Mouse (Mus musculus): ENCODE data around the gene Mllt10. TPM values are rescaled to one million over a fixed set of nuclear protein-coding genes. Genes with fewer than 3 reads are reported as not detected.
"Not testable (repeated sequence)": the region's sequence is repeated elsewhere in the genome, so short reads cannot be mapped to it uniquely, and the experiment has no call there.

Gene Mllt10
- total RNA-seq, 1 experiment from 2014 or later: 95.8 TPM

DNA sequence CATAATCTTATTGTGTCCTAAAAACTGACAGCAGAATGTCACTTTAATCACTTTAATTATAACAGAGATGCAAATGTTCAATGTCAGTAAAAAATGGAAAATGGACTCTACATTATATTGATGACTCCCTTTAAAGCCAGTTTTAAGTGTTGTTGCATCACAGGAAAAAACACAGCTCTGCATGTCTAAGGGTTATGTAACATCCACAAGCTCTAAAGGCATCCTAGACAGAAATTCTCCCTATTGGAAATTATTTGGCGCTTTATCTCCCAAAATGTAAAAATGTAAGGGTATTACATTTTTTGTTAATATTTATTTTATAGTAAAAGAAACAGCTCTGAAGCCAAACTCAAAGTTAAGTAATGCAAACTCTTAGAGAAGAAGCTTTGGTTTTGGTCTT is 4.9 kb downstream of the Mllt10 start:
- no peak for ATAC-seq (replicated peaks in 1 of 2; ENCODE audit: insufficient read depth in 1 of 2, low FRiP score in 2 of 2, low TSS enrichment in 1 of 2, low read depth in 1 of 2, poor library complexity in 2 of 2, severe bottlenecking in 2 of 2)

DNA sequence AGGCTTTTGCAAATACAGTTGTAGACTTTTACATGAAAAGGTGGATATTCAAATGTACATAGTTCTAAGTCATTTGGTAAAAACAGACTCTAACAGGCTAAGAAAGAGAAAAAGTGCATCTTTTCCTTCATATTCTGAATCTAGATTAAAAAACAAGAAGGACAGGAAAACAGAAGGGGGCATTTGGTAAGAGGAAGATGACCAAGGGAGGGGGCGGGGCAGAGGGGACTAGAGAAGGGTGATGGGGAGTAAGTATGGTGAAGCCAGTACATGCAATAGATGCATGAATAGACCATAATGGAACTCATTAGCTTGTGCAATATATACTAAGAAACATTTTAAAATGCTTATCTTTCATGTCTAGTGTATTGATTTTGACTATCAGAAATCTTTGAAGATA is 5.4 kb downstream of the Mllt10 start:
- no peak for ATAC-seq (replicated peaks in 1 of 2; ENCODE audit: insufficient read depth in 1 of 2, low FRiP score in 2 of 2, low TSS enrichment in 1 of 2, low read depth in 1 of 2, poor library complexity in 2 of 2, severe bottlenecking in 2 of 2)

DNA sequence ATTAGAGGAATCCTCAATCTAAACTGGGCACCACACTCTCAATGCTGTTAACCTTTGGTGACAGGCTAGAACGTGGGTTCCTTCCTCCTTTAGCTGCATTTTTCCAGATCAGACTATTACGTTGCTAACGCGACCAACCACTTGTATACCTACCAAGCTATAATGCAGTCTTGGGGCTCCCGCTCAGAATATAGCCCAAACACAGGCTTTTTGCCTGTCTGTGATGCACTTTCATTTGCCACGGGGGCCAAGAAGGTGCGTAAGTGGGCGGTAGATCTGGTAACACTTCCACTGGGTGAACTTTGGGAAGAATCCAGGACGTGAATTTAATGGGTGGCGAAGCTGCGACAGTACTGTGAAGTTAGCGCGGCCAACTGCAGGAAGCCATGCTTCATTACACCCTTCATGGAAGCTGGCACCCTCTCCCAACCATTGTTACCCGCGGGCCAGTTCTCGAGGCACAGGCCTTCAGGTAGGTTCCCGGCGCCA is 8.8 kb downstream of the Mllt10 start:
- peak; percentile 46 to 65 for ATAC-seq (replicated peaks in 1 of 2; ENCODE audit: insufficient read depth in 1 of 2, low FRiP score in 2 of 2, low TSS enrichment in 1 of 2, low read depth in 1 of 2, poor library complexity in 2 of 2, severe bottlenecking in 2 of 2)

DNA sequence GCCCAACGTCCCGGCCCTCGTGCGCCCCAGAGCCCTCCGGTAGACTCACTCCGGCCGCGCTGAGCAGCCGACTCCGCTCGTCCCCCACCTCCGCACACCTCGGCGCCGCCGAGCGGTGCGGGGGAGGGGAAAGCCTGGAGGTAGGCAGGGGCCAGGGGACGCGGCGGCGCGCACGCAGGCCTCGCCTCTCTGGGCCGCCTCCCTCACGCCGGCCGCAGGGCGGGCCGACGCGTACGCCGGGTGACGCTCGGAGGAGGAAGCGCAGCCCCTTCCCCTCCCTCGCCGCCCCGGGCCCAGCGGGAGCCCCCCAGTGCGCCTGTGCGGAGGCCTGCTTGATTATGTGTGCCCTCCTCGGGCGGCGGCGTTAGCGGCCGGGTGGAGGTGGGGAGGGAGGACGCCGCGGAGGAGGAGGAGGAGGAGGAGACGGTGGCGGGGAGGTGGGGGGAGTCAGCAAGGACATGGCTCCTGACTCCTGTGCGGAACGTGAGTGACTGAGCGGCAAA is 9.4 kb downstream of the Mllt10 start:
- ATAC-seq (replicated peaks in 1 of 2; ENCODE audit: insufficient read depth in 1 of 2, low FRiP score in 2 of 2, low TSS enrichment in 1 of 2, low read depth in 1 of 2, poor library complexity in 2 of 2, severe bottlenecking in 2 of 2): peak; percentile 74 to 77

DNA sequence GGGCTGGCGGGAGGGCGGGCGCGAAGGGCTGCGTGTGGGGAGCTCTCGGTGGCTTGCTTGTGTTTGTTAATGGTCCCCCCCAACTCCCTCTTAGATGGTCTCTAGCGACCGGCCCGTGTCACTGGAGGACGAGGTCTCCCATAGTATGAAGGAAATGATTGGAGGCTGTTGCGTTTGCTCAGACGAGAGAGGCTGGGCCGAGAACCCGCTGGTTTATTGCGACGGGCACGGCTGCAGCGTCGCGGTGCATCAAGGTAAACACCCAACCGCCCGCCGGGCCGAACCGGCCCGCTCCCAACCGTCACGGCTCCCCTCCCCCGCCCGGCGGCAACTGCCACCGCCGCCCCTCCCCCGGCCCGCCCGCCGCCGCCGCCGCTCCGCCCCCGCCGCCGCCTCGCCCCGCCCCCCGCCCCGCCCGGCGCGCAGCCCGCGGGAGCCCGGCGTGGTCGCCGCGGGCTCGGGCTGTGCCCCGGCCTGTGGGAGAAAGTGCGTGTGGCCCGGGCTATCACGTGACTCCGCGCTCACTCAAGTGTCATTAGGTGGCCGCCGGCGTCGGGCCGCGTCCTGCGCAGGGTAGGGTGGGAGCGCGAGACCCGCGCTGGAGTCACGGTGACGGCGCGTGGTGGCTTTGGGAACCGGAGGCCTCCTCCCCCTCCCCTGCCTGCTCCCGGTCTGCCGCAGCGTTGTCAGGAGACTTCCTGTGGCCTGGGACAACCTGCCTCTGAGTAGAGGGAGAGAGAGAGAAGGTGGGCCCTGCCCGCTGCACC is 10.1 kb downstream of the Mllt10 start:
- ATAC-seq (replicated peaks in 1 of 2; ENCODE audit: insufficient read depth in 1 of 2, low FRiP score in 2 of 2, low TSS enrichment in 1 of 2, low read depth in 1 of 2, poor library complexity in 2 of 2, severe bottlenecking in 2 of 2): peak; percentile 27 to 56; a peak in 3 of 4 replicates

DNA sequence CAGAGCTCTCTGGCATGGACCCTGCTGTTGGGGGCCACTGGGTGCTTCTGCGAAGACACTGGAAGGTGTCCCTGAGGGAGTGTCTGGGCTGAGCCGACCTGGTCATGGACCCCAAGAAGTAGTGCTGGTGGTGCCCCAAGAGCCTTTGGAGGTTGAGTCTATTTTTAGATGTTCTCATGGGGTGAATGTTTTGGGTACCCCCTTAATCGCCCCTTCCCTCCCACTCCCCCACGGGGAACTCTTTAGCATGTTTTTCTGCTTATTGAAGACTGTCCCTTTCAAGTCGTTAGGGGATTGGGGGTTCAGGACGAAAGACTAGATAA is 10.6 kb downstream of the Mllt10 start:
- no peak for ATAC-seq (replicated peaks in 1 of 2; ENCODE audit: insufficient read depth in 1 of 2, low FRiP score in 2 of 2, low TSS enrichment in 1 of 2, low read depth in 1 of 2, poor library complexity in 2 of 2, severe bottlenecking in 2 of 2)

DNA sequence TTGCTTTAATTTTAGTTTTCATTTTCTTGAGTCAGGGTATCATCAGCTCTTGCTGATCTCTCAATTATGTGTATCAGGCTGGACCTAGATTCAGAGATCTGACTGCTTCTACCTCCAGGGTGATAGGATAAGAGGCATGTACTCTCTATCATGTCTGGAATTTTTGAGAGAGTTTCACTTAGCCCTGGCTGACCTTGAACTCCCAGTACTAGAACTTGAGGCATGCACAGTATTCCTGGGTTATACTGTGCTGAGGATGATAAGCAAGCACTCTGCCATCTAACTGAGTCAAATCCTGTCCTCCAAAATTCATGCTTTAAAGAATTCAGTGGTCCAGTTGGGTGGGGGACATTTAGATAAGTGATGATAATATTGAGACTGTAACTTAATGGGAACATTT is 11.4 kb downstream of the Mllt10 start:
- ATAC-seq (replicated peaks in 1 of 2; ENCODE audit: insufficient read depth in 1 of 2, low FRiP score in 2 of 2, low TSS enrichment in 1 of 2, low read depth in 1 of 2, poor library complexity in 2 of 2, severe bottlenecking in 2 of 2): no peak

DNA sequence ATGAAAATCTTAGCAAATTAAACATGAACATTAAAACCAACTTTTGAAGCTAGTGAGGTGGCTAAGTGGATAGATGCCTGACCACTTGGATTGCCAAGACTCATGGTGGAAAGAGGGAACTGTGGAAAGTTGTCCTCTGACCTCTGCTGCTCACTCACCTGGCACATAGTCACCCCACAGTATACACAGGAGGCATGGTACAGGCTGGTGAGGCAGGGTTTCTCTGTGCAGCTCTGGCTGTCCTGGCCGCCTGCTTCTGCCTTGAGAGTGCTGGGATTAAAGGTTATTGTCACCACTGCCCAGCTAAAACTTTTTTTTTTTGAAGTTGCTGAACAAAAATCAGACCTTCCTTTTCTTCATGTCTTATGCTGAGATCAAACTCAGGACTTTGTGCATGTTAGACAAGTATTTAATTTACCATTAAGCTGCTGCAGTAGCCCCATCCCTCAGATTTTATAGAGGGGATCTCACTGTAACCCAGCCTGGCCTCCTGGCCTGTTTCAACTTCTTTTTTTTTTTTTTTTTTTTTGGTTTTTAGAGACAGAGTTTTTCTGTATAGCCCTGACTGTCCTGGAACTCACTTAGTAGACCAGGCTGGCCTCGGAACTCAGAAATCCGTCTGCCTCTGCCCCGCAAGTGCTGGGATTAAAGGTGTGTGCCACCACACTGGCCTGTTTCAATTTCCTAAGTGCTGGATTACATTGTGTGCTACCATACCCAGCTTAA is 13.2 kb downstream of the Mllt10 start:
- ATAC-seq (replicated peaks in 1 of 2; ENCODE audit: insufficient read depth in 1 of 2, low FRiP score in 2 of 2, low TSS enrichment in 1 of 2, low read depth in 1 of 2, poor library complexity in 2 of 2, severe bottlenecking in 2 of 2): no peak

DNA sequence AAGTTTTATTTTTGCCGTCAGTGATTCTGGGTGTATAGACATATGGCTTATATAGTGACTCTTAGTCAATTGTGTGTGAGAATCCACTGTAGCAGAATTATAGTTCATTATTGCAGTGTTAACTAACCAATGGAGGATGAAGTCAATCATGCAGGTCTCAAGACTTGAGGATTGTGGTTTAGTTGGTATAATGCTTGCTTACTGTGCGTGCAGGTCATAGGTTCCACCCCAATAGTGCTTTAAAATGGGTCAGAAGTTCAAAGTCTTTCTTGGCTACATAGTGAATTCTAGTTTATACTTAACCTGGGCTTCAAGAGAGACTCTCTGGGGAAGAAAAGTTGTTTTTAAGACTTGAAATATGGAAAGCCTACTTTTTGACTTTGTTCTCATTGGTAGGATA is 16.9 kb downstream of the Mllt10 start:
- ATAC-seq (replicated peaks in 1 of 2; ENCODE audit: insufficient read depth in 1 of 2, low FRiP score in 2 of 2, low TSS enrichment in 1 of 2, low read depth in 1 of 2, poor library complexity in 2 of 2, severe bottlenecking in 2 of 2): no peak

DNA sequence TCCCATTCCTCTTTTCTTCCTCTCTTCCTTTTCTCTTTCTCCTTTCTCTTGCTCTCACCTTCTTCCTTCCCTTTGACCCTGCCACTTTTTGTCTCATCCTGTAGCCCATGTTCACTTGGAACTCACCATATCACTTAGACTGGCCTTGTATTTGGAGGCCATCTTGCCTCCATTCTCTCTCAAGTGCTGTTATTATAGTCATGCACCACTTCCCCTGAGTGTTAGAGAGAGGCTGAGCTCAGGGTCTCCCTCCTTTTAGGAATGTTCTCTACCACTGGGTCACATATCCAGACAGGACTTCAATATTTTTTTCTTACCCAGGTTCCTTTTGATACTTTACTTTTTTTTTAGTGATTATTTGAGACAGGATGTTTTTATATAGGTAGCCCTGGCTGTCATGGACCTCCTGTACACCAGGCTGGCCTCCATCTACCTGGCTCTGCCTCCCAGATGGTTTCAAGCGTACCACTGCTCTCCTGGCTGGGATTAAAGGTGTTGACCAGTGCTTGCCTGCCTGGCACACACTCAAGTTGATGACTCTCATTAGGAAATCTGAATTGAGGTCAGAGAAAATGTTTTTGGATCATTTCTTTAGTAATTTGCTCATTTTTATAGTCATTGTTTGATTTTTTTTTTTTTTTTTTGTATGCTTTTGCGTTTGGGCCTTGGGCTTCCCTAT is 25.3 kb downstream of the Mllt10 start:
- ATAC-seq (replicated peaks in 1 of 2; ENCODE audit: insufficient read depth in 1 of 2, low FRiP score in 2 of 2, low TSS enrichment in 1 of 2, low read depth in 1 of 2, poor library complexity in 2 of 2, severe bottlenecking in 2 of 2): no peak

DNA sequence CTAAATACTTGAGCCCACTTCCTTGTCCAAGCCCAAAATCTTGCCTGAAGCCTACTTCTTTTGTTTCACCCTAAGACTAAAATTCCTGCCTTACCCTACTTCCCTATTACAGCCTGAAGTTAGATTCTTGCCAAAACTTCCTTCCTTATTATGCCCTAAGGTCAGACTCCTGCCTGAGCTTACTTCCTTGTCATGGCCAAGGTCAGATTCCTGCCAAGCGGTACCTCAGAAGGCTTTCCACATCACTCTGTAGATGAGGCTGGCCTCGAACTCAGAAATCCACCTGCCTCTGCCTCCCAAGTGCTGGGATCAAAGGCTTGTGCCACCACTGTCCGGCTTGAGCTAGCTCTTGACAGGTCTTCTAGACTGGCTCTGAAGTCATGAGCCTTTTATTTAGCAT is 32.7 kb downstream of the Mllt10 start:
- ATAC-seq (replicated peaks in 1 of 2; ENCODE audit: insufficient read depth in 1 of 2, low FRiP score in 2 of 2, low TSS enrichment in 1 of 2, low read depth in 1 of 2, poor library complexity in 2 of 2, severe bottlenecking in 2 of 2): not testable (repeated sequence)

DNA sequence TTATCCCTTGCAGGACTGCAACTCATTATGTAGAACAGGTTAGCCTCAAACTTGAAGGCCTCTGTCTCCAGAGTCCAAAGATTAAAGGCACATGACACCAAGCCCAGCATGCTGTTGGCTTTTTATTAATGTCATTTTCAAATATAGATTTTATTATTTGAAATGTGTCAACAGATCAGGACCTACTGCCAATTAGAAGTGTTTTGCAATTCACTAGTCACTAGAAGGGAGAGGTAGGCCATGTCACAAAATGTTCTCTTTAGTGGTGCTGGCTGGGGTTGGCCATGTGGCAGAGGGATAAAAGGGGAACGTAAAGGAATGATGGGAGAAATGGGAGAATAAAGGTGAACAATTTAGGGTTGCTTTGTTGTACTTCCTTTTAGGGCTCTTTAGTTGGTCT is 38.8 kb downstream of the Mllt10 start:
- ATAC-seq (replicated peaks in 1 of 2; ENCODE audit: insufficient read depth in 1 of 2, low FRiP score in 2 of 2, low TSS enrichment in 1 of 2, low read depth in 1 of 2, poor library complexity in 2 of 2, severe bottlenecking in 2 of 2): no peak

DNA sequence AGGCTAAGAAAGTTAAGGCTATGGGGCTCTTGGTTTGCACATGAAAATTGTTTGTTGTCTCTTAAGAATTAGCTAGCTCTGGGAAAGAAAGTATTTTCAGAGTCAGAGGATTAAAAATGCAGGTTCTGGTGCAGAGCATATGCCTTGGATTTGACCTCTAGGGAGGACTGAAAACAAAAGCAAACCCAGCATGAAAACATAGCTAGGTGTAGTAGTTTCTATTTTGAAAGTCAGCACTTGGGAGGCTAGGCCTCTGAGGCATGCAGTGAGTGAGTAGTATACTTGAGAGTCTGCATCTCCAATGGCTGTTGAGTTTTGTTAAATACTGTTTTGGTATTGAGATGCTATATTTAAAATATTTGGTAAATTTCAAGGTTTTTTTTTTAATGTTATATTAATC is 39.3 kb downstream of the Mllt10 start:
- no peak for ATAC-seq (replicated peaks in 1 of 2; ENCODE audit: insufficient read depth in 1 of 2, low FRiP score in 2 of 2, low TSS enrichment in 1 of 2, low read depth in 1 of 2, poor library complexity in 2 of 2, severe bottlenecking in 2 of 2)

DNA sequence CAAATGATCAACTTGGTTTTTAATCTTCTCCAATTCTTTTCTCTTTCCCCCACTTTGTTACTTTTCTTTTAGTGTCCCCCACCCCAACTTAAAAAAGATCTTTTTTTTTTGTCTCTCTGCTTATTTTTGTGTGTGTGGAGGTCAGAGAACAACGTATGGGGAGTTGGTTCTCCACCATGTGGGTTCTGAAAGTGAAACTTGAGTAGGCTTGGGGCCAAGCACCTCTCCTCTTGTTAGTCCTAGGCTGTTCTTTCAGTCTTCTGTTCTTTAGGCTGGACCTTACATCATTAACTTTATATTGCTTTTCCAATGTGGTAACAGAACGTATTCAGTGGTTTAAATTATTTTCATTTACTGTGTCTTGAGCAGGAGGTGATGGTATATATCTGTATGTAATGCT is 40.8 kb downstream of the Mllt10 start:
- peak; percentile 12 to 36; a peak in 1 of 4 replicates for ATAC-seq (replicated peaks in 1 of 2; ENCODE audit: insufficient read depth in 1 of 2, low FRiP score in 2 of 2, low TSS enrichment in 1 of 2, low read depth in 1 of 2, poor library complexity in 2 of 2, severe bottlenecking in 2 of 2)

DNA sequence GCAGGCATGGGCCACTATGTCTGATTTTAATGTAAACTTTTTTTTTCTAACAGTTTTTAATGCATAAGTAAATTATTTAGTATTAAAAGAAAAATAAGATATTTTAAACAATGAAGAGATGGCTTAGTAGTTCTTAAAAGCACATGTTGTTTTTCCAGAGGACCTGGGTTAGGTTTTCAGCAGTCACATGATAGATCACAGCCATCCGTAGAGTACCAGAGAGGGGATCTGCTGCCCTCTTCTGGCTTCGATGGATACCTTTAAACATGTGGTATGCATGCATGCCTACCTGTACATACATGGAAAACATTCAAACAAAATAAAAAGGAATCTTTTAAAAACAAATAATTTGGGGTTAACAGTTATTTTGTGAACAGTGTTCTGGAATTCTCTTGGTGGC is 45.9 kb downstream of the Mllt10 start:
- no peak for ATAC-seq (replicated peaks in 1 of 2; ENCODE audit: insufficient read depth in 1 of 2, low FRiP score in 2 of 2, low TSS enrichment in 1 of 2, low read depth in 1 of 2, poor library complexity in 2 of 2, severe bottlenecking in 2 of 2)

DNA sequence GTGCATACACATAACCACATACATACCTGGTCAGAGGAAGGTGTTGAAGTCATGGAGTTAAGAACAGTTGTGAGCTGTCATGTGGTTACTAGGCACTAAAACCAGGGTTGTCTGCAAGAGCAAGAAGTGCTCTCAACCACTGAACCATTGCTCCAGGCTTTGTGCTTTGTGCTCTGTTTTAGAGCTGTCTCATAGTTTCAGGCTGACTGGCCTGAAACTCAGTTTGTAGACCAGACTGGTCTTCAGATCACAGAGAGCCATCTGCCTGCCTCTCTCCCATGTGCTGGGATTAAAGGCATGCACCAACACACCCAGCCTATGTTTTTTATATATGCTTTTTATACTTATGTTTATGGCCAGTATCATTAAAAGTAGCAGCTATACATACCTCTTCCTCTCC is 52.5 kb downstream of the Mllt10 start:
- no peak for ATAC-seq (replicated peaks in 1 of 2; ENCODE audit: insufficient read depth in 1 of 2, low FRiP score in 2 of 2, low TSS enrichment in 1 of 2, low read depth in 1 of 2, poor library complexity in 2 of 2, severe bottlenecking in 2 of 2)

DNA sequence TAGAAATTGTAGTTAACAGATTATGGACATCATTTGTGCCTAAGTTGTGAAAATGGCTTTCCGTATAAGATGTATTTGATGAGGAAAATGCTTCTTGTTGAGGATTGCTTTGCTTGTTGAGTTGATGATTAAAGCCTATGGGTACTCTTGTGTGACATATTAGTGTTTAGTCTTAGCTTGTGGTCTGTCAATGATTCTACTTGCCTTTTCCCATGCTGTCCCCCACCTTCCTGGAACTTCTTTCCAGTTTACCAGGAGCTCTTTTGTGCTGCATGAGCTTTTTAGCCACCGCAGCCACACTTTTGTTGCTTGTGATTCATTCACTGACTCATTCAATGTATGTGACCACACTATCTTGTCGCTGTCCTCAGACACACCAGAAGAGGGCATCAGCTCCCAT is 53.2 kb downstream of the Mllt10 start:
- no peak for ATAC-seq (replicated peaks in 1 of 2; ENCODE audit: insufficient read depth in 1 of 2, low FRiP score in 2 of 2, low TSS enrichment in 1 of 2, low read depth in 1 of 2, poor library complexity in 2 of 2, severe bottlenecking in 2 of 2)

DNA sequence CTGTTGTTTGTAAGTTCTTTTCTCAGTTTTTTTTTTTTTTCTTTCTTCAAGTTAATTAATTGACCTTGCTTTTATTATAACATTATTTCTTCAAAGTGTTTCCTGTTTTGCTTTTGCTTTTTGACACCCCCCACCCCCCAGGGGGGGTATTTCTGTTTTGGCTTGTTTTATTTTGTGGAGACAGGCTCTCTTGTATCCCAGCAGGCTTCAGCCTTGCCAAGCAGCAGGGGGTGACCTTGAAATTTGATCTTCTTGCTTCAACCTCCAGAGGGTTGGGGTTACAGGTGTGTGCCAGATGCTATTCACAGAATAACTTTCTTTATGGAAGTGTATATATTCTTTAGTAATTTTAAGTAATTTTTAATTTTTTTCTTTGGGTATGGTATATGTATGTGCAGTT is 56.4 kb downstream of the Mllt10 start:
- no peak for ATAC-seq (replicated peaks in 1 of 2; ENCODE audit: insufficient read depth in 1 of 2, low FRiP score in 2 of 2, low TSS enrichment in 1 of 2, low read depth in 1 of 2, poor library complexity in 2 of 2, severe bottlenecking in 2 of 2)
